Mouse (Mus musculus) brain, embryonic 14.5 days (tissue): ENCODE results near the gene Kctd11. TPM values are rescaled to one million over a fixed set of nuclear protein-coding genes. Genes with fewer than 3 reads are reported as not detected.

Source experiments
- DNase-seq: peaks from one replicate; pipeline ENCODE4 v3.0.0-alpha.2; 2011; ENCODE audit warnings: low read depth
- CTCF ChIP-seq: fragments of 200-500 bp; IDR thresholded peaks from 2 replicates; pipeline ENCODE4 v1.5.1; 2012; ENCODE audit warnings: inconsistent platforms, mild to moderate bottlenecking, moderate library complexity, borderline replicate concordance; ENCODE audit not compliant: insufficient read depth, insufficient read length; ENCODE audit errors: extremely low read depth
- POLR2A ChIP-seq: fragments of 200-500 bp; IDR thresholded peaks from 2 replicates; pipeline ENCODE4 v1.6.1; 2012; ENCODE audit warnings: mild to moderate bottlenecking, inconsistent platforms, borderline replicate concordance; ENCODE audit not compliant: poor library complexity, insufficient read depth, insufficient read length, severe bottlenecking; ENCODE audit errors: extremely low read depth
- polyA plus RNA-seq: library from polyadenylated mRNA; depleted of rRNA; stranded (reverse); fragments of >200 nt; gene quantifications from 2 replicates; pipeline ENCODE4 v1.2.3, GENCODE M21; 2012

The Kctd11 gene
- polyA plus RNA-seq, 1 experiment: 1.9 TPM

DNA sequence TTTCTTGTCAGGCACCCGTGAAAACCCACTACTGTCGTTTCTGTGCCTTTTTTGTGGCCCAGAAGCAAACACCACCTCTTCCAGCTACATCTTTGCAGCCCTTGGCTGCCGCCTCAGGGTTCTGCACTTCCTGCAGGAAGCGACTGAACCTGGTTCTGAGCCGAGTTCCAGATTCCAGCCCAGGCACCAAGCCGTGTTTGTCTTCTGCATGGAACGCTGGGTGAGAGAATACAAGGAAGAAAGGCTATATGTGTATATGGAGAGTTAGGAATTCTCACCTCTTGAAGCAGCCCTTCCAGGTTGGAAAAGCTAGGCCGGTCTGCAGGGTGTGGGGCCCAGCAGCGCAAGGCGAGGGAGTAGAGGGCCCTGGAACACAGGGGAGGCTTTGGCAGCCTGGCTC, 26.5 kb downstream of the Kctd11 start:
- TF ChIP-seq CTCF: no peak
- no peak for TF ChIP-seq POLR2A
- DNase-seq: no peak

DNA sequence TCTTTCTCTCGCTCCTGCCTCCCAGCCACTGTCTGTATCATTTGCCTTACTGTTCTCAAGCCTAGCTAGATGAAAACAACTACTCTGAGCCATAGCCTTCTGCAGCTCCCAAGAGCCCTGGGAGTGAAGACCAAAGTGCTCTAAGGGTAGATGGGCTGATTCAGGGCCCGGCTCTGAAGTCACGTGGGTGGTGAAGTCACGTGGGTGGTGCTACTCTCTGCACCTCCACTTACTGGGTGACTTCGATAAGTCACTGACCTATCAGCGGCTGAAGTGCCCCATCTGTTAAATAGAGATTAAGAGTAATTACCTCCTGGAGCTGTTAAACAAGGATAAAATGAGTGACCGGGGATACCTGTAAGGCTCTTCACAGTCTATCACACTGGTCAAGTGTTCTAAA, 27.2 kb downstream of the Kctd11 start:
- no peak for TF ChIP-seq POLR2A
- TF ChIP-seq CTCF: no peak
- no peak for DNase-seq

DNA sequence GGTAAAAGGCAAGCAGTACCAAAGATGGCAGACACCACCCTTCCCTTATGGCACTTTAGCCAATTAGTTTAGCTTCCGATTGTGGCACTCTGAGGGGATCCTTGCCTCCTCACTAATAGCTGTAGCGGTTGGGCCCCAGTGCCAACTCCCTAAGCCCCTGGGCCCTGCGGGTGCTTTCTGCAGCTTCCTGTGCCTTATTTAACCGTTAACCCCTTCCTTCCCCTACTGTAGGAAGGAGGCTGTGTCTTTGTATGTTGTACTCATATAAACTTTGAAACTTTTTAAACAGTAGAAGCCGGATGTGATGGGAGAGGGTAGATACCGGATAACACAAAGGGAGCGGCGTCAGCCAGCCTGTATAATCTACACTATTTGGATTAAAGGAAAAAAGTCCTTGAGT, 30.5 kb downstream of the Kctd11 start:
- no peak for TF ChIP-seq POLR2A
- no peak for TF ChIP-seq CTCF
- no peak for DNase-seq

DNA sequence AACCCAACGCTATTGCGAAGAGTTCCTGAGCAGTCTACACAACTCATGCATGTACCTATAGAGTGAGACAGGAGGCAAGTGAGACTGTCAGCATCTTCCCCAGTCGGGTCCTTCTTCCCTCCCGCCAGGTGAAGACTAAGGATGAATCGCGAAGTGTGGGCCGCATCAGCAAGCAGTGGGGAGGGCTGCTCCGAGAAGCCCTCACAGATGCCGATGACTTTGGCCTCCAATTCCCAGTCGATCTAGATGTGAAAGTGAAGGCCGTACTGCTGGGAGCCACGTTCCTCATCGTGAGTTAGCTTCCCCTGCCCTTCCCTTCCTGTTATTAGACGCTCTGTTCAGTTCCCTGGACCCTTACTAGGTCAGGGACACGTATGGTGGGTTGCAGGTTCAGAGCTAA, 31.3 kb downstream of the Kctd11 start:
- no peak for TF ChIP-seq CTCF
- TF ChIP-seq POLR2A: no peak
- DNase-seq: no peak

DNA sequence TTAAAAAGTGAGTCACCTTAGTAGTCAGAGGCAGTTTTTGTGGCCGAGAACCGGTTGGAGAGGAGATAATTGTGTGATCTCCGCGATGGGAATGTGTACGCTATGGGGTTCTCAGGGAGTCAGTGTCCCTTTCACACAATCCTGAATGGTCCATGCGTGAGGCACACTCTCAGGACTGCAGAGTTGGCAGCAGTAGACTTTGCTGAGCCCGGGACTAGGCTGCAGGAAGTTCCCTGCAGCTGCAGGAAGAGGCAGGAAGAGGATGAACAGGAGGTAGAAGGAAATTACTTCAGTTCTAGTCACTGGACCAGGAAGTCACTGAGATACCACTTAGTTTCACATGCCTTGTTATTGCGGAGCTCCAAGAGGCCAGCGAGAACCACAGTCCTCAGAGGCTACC, 32.1 kb downstream of the Kctd11 start:
- TF ChIP-seq CTCF (no peak), POLR2A (no peak)
- no peak for DNase-seq

DNA sequence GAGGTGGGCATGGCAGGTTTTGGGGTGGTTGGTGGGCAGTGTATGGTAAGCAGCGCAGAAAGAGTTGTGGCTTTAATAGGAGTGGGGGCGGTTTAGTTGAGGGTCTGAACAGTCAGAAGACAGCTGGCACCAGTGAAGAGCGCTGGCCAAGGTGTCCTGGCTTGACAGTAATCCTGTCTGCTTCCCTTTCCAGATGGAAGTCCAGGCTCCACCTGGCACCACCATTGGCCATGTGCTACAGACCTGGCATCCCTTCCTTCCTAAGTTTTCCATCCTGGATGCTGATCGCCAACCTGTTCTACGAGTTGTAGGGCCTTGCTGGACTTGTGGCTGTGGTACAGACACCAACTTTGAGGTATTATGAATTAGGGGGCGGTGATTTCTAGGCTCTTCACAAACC, 33.2 kb downstream of the Kctd11 start:
- TF ChIP-seq POLR2A: no peak
- TF ChIP-seq CTCF: no peak
- DNase-seq: no peak

DNA sequence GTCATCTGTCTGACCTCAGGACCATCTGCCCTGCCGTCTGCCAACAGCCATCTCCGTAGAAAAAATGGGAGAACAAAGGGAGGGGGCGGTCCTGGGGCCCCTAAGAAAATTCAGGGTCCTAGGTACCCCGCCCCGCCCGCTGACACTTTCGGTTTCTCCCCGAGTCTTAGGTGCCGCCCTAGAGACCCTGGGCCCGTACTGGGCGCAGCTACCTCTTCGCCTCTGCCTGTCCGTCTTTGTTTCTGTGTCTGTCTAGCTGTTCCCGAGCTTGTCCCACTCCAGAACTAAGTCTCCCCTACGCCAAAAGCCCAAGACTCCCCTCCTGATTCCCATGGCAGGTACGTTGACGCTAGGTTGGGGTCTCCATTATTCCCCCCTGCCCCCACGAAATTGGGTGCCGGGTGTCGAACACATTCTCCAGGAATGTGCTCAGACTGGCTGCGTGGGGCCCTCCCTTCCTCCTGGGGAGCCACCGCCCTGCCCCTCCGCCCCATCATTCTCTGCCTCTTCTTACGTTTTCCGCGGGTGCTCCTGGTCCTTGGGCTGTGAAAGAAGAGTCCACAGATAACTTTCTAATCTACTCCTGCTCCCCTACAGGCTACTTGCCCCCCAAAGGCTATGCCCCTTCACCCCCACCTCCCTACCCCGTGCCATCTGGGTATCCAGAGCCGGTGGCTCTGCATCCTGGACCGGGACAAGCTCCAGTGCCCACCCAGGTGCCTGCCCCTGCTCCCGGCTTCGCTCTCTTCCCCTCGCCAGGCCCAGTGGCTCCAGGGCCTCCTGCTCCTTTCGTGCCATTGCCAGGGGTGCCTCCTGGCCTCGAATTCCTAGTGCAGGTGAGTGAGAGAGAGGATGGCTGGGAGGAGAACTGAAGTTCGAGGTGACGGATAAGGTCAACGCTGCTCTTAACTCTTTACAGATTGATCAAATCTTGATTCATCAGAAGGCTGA, 34.2 kb downstream of the Kctd11 start:
- no peak for DNase-seq
- TF ChIP-seq POLR2A (no peak), CTCF (no peak)

DNA sequence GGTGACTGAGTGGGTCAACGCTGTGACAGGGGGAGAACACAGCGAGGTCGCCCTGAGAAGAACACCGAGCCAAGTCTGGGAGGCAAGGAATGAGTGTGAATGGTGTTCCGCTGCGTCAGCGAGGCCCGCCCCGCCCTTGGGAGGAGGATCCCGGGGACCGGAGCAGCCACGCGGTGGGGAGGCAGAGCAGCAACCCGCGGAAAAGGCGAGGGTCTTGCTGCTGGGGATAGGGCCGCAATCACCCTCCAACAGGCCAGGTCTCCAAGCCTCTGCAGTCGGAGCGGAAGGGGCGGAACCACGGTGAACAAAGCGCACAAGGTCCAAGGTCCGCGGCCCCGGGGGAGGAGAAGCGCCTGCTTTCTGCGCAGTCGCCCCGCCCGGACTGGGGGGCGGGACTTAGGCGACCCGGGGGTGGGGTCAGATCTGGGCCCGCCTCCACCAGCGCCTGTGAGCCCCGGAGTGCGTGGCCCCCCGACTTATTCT, 35.0 kb downstream of the Kctd11 start, which contains the start of gene Plscr3:
Plscr3 (plus strand) TSS at position 179 of the 483 bp plus-strand sequence.
- DNase-seq: peak; percentile 97
- TF ChIP-seq POLR2A (peak; percentile 59; the same call in 1 of the 2 replicates), CTCF (no peak)

DNA sequence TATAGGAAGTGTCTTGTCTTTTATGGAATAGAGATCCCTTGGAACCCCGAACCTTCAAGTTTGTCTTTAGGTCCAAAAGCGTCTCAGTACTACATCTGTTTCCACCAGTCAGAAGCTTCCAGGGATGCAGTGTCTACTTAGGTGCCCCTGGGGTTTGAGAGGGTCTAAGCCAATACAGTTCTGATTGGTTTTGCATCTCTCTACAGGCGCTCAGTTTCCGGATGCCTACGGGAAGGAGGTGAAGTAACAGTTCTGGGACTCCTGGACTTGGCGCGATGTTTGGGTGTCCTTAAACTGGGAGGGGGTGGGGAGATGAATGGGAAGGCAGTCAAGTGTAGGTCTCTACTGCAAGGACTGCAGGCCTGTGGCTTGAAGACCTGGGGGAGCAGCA, 42.5 kb downstream of the Kctd11 start:
- TF ChIP-seq CTCF (no peak), POLR2A (no peak)
- DNase-seq: no peak

DNA sequence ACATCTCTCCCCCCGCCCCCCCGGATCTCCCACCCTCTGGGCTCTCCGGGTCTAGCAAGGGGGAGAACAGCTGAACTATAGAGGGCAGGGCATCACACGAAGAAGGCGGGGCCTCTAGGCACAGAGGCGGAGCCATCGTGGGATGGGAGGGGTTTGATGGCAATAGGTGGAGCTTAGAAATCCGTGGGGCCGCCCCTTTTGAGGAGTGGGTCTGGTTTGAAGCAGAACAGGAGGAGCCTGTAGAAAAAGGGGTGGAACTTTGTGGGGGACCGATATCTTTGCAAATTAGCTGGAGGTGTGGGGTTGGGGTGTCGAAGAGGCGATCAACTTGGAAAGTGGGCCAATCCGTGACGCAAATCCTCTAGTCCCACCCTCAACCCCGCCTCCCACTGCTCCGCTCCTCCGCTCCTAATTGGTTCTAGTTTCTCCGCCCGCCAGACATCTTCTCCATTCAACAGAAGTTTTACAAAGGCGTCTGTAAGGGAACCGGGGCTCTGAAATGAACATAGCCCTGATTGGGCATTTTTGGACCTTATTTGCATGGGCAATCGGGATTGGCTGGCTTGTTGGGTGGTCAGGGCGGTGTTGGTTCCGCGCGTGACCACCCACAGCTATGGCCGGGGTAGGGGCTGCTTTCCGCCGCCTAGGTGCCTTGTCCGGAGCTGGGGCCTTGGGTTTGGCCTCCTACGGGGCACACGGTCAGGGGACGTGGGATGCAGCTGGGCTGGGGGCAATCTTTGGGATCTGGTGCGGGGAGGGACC, 43.1 kb downstream of the Kctd11 start, which contains the start of gene Tmem256:
Tmem256 (plus strand) TSS at position 563 of the 762 bp plus-strand sequence.
- TF ChIP-seq POLR2A: peak; percentile 49; the same call in 1 of the 2 replicates
- no peak for TF ChIP-seq CTCF
- DNase-seq: peak; percentile 99

DNA sequence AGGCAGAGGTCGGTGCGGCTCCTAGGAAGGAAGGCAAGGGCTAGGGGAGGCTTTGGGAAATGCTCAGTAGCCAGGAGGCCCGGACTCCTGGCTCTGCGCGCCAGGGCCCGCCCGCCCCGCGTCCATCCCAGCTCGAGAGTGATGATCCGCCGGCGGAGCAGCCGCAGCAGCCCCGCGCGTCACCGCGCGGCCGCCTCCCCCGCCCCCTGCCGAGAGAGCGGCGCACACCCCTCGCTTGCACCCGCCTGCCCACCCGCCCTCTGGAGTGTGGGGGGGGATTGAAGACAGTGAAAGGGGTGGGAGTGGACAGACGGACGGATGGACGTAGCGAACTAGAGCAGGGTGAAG, 43.6 kb downstream of the Kctd11 start, which contains the start of gene Nlgn2:
Nlgn2 (minus strand) TSS at position 181 of the 348 bp plus-strand sequence.
- DNase-seq: no peak

More for the DNA sequence above, 43.6 kb downstream of the Kctd11 start, which contains the start of gene Nlgn2:
- TF ChIP-seq POLR2A (peak; percentile 82), CTCF (peak; percentile 3; the same call in 1 of the 2 replicates)
